Mouse (Mus musculus) kidney, adult 18-20 months (tissue): Measurements from ENCODE around the gene Gnpat.
"Not testable (repeated sequence)": the region's sequence is repeated elsewhere in the genome, so short reads cannot be mapped to it uniquely, and the experiment has no call there.

ENCODE experiments used
- DNase-seq: peaks from one replicate; pipeline ENCODE4 v3.0.0; 2021

Gnpat gene

DNA sequence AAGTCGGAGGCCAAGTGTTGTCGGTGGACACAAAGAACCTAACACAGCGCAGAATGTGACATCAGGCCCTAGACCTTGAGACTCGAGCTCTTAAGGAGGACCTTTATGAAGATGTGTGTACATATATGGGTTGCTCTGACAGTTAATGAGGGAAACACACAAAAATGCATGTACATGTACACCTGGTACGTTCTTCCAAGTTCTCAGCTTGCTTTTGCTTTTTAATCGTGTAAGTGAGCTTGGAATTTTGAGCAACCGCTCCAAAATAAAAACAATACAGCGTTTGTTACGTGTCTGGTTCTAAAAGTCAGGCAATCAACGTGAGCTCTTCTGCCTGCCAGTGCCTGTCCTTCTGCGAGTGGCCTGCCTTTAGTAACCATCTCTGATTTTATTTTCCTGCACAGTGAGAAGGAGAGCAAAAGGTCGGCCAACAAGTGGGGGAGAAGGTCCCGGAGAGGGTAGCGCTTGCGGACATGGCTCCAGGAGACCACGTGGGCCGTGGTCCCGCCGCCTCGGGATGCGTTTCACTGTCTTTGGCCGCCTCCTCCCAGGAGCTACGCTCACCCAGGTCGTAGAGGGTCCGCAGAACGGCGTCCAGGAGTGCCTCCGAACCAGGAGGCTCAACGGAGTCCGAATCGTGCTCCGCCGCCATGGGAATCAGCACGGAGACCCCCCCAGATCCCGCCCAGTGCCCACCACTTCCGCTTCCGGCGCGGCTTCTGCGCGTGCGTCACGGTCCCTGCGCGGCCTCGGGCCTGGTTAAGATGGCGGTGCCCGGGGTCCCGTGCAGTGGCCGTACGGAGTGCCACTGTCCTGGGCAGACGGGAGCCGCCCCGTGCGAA, at the start of gene Gnpat, which contains the start of gene 2810004N23Rik:
Gnpat (plus strand) TSS at position 713 of the 842 bp plus-strand sequence.
2810004N23Rik (minus strand) TSS at position 800 of the 842 bp plus-strand sequence.
- peak; percentile 96 for DNase-seq

GRCm38 (mm10) chr8:124813326-124813725, 49.5 kb upstream of the Gnpat start:
- no peak for DNase-seq

DNA sequence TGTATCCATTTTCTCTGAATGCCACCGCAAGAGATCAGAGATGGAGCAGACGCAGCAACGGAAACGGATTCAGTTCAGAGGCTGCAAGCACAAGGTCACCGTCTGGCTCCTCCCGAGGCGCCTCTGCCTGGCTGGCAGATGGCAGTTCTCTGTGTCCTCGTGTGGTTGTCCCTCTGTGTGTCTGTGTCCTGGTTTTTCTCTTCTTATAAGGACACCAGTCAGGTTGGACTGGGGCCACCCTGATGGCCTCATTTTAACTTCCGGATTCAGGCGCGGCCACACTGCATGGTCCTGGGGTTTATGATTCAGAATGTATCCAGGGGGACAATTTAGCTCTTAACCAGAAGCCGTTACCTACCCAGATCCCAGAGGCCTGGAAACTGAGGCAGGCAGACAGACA, 47.0 kb upstream of the Gnpat start:
- DNase-seq = no peak

- DNase-seq = peak; percentile 22
Measured at GRCm38 (mm10) chr8:124816866-124817265, 46.0 kb upstream of the Gnpat start.

DNA sequence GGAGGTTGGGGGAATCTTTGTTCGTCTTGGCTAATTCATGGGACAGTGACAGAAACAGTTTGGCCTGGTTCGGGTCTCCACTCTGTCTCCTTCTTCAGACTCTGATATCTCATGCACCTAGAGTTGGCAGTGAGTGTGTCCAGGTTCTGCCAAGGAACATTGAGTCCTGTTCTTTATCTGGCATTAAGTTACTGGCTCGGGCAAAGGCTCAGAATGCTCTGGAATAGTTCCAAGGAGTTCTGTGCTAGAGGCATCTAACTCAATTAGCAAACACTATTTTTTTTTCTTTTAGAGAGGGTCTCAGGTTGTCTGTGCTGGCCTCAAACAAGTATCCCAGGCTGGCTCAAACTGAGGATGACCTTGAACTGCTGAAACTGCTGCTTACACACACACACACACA, 45.5 kb upstream of the Gnpat start:
- peak; percentile 59 for DNase-seq

- DNase-seq = no peak
Measured at GRCm38 (mm10) chr8:124819612-124820115, 43.2 kb upstream of the Gnpat start.

GRCm38 (mm10) chr8:124820125-124820524, 42.7 kb upstream of the Gnpat start:
- peak; percentile 66 for DNase-seq

GRCm38 (mm10) chr8:124823497-124823896, 39.3 kb upstream of the Gnpat start:
- DNase-seq = no peak

DNA sequence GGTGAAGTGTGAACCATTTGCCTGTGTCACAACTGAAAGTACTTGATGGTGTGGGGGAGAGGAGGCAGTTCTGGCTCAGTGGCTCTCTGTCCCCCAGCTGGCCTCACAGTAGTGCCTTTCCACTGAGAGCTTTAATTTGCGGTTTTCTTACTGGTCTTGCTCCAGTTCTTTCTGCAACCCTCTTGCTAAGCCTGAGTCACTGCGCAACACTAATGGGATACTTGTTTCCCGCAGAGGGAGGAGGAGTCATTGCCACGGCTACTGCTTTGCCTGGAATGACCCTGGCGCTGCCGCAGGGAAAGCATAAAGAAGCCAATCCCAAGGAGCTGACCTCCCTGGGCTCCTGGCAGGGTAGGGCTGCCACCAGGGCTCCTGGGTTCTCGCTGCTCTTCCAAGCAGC, 36.2 kb upstream of the Gnpat start:
- DNase-seq = peak; percentile 60

GRCm38 (mm10) chr8:124827387-124827786, 35.4 kb upstream of the Gnpat start:
- peak; percentile 70 for DNase-seq

DNA sequence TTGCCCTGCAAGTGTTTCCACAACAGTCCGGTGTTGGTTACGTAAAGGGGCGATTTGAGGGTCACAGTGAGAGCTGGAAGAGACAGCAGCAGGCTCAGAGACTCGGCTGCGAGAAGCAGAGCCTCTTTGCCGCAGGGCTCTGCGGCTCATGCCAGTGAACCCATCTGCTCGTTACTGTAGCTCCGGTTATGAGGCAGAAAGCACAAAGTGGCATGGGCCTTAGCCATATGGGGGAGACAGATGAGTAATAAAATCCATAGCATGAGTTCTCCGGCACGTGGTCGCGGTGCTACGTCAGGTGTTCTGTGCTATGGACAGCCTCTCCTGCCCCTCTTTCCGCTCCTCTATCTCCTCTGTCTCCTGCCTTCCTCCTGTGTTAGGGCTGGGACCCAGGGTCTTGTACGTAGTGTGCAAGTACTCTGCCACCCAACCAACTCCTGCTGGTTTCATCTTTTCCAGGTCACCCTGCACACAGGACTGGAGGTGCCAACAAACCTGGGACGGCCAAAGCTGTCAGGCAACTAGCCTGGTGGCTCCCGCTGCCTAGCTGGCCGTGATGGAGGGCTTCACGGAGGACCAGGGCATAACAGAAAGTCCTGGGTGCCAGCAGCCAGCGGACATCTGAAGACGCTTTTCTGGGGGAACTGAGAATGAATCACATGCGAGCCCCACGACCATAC, 34.1 kb upstream of the Gnpat start:
- DNase-seq = no peak

- no peak for DNase-seq
Measured at GRCm38 (mm10) chr8:124830050-124830449, 32.8 kb upstream of the Gnpat start.

GRCm38 (mm10) chr8:124831531-124831930, 31.3 kb upstream of the Gnpat start:
- no peak for DNase-seq

DNA sequence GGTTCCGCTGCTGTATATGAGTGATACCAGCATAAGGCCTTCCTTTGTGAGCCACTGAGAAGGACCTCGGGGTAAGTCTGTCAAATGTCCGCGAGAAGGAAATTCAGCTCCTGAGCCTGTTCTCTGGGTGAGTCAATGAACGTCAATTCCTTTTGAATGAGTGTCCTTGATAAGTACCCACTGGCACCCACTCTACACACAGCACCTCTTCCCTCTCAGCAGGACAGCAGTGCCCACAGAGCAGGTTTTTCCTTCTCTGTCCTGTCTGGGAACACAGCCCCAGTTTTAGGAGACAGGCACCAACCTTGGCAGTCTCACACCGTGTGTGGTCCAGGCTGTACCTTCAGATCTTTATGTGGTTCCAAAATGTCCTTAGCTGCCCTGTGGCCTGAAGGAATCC, 30.9 kb upstream of the Gnpat start:
- DNase-seq = no peak

GRCm38 (mm10) chr8:124833430-124834205, 29.2 kb upstream of the Gnpat start:
- DNase-seq = no peak

DNA sequence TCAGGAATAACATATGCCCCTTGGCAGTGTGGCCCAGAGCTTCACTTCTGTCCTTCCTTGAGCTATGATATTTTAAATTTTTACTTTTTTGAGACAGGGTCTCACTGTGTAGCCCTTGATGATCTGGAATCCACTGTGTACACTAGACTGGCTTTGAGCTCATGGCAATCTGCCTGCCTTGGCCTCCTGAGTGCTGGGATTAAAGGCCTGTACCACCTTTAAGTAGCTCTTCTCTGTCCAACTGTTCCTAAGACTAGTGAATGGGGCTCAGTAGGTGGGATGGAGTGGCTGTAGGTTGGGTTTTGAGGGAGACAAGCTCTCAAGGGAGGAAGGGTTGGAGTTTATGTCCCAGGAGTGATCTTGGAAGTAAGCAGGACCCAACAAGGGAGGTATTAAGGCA, 27.0 kb upstream of the Gnpat start:
- no peak for DNase-seq

- DNase-seq = no peak
Measured at GRCm38 (mm10) chr8:124836273-124836672, 26.6 kb upstream of the Gnpat start.

- no peak for DNase-seq
Measured at GRCm38 (mm10) chr8:124836907-124837306, 25.9 kb upstream of the Gnpat start.

DNA sequence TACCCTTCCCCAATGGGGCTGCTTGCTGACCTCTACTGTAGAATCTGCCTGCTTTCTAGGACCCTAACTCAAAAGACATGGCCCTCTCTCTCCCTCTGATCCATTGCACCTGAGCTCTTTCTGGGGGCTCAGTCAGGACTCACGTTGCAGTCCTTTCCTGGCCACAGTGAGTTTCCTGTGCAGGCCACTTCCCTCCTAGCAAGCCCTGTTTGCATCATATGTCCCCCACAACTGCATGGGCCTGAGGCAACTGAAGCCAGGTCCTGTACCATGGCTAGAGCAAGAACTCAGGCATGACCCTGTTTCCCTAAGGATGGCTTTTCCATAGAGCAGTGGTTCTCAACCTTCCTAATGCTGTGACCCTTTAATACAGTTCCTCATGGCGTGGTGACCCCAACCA, 24.9 kb upstream of the Gnpat start:
- DNase-seq = no peak

DNA sequence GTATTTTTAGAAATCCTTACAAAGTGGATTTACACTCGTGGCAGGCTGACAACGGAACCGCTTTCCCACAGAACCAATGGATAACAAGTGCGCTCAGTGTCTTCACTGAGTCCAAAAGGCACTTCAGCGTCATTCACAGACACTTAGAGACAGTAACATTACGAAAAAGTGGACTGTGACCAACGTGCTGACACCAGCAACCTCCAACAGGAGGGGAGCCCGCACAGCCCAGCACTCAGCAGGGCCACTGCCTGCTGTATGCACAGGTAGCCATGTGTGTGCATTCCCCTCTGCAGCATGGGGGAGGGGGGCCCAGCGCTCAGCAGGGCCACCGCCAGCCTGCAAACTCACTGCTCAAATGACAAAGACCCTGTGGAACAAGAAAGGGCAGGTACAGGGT, 23.5 kb upstream of the Gnpat start:
- DNase-seq = no peak

- DNase-seq = no peak
Measured at GRCm38 (mm10) chr8:124840900-124841299, 21.9 kb upstream of the Gnpat start.

DNA sequence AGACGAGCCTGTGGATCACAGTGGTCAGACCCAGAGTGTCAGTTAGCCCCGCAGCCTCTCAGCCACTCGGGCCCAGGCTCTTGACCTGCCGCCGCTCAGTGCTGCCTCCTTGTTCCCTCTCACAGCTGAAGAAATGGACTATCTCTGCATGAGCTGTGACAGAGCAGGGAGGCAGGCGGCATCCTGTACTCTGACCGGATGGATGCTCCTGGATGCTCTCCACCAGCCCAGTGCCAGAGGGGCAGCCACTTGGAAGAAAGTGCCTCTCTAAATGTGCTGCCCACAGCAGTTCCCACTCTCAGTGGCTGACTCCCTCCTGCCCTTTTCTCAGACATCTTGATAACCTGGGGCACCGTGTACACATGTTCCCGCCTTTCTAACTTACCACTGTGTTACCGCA, 21.1 kb upstream of the Gnpat start:
- DNase-seq = no peak

- DNase-seq = not testable (repeated sequence)
Measured at GRCm38 (mm10) chr8:124842929-124843328, 19.9 kb upstream of the Gnpat start.
